Mouse (Mus musculus) liver, adult 2 months (tissue): ENCODE data around the gene Ahrr.

Source experiments
- CTCF ChIP-seq: fragments of 200-500 bp; IDR thresholded peaks from 2 replicates; pipeline ENCODE4 v1.5.1; 2011; ENCODE audit warnings: low read depth, low read length, control low read depth
- POLR2A ChIP-seq: fragments of 200-500 bp; IDR thresholded peaks from 2 replicates; pipeline ENCODE4 v1.6.1; 2011; ENCODE audit warnings: low read length, control low read depth; ENCODE audit not compliant: insufficient read depth; ENCODE audit errors: extremely low read depth

GRCm38 (mm10) chr13:74259460-74260230, 32.5 kb downstream of the Ahrr start:
- TF ChIP-seq POLR2A: no peak
- TF ChIP-seq CTCF: no peak
